Mouse (Mus musculus): ENCODE measurements around the gene Gm19410.

DNA sequence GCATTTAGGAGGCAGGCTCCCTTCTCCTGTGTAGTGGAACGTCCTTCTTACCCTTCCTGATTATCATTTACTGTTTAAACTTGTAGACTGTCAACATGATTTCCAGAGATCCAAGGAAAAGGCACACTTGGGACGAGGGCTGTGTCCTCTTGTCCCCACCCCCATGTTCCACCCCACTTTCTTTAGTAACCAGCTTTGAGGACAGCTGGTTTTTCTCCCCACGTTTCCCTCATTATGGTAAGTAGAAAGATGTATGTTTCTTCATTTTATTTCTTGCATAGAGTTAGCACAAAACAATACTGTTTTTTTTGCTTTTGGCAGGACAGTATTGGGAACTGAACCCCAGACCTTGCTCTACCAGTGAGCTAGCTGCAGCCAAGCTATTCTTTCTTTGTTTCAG is 34.8 kb upstream of the Gm19410 start:
- TF ChIP-seq USF1 (IDR thresholded peaks at IDR 0.05; ENCODE audit: low read depth) (no peak), POLR2A (IDR thresholded peaks at IDR 0.05; ENCODE audit: insufficient read length, low read depth) (no peak), TCF12 (IDR thresholded peaks at IDR 0.05; ENCODE audit: insufficient read depth, poor library complexity, severe bottlenecking) (no peak), REST (IDR thresholded peaks at IDR 0.05; ENCODE audit: insufficient read depth, insufficient read length) (no peak), TCF3 (IDR thresholded peaks at IDR 0.05; ENCODE audit: insufficient read length, low read depth) (no peak), MAX (IDR thresholded peaks at IDR 0.05; ENCODE audit: low read depth) (no peak)
